Comparison of ENCODE assay signal across 28 mouse cellular contexts in genomic region chr13:32896931-32897330, GRCm38 (mm10). TPM values are rescaled to one million over a fixed set of nuclear protein-coding genes. Genes with fewer than 3 reads are reported as not detected.
A peak's percentile ranks its signal among the peaks of the same experiment; 100 is the strongest.
DNase-seq lines count a peak whose midpoint lies in the region; ATAC-seq lines count a peak whose summit lies in the region.
"Had no signal": no experiment of that assay in that cellular context is flagged by ENCODE, and none has a peak within 500 bp of the region (broad histone marks: within the 10 kb centered on the region; RNA-seq: fewer than 3 reads in every experiment).

No protein-coding gene starts in this region.

- 65% methylated on average over 4 of the region's 4 CpGs for WGBS in limb, embryonic 15.5 days
- WGBS in limb, embryonic 10.5 days = 80% methylated on average over 4 of the region's 4 CpGs
- 88% methylated on average over 4 of the region's 4 CpGs for WGBS in hindbrain, embryonic 13.5 days

- ATAC-seq in limb, embryonic 15.5 days (ENCODE audit: insufficient number of reproducible peaks, low FRiP score, low TSS enrichment, low read depth) = 0 out of 2 replicates have a peak, but pooled peaks have one; percentile 19
- ATAC-seq in hindbrain, embryonic 13.5 days (ENCODE audit: low FRiP score) = no peak
- ATAC-seq: CD4-positive, CD25-positive, alpha-beta regulatory T cell, adult 4 months; forebrain, embryonic 14.5 days; forebrain, postnatal 0 days; hindbrain, postnatal 0 days; inflammation-experienced regulatory T-cells, adult 6 months; intestine, embryonic 16.5 days had no signal

- peak; percentile 38 to 41 for DNase-seq in cerebellum, postnatal 14 days
- no peak for DNase-seq in cerebellum, adult 9-10 months
- DNase-seq in limb, embryonic 10.5 days (ENCODE audit: low spot score) = no peak
- DNase-seq in adipocyte (ENCODE audit: low spot score) = peak; percentile 18
- DNase-seq: adrenal gland, adult 8-10 months; adrenal gland, postnatal 25 days; cerebellum, adult 11-12 months; cerebellum, adult 9-11 months; forebrain, postnatal 0 days; gastrocnemius, postnatal 36 days; heart, postnatal 36 days; kidney, adult 18-20 months had no signal

- no peaks in the 10 kb centered on the region for H3K4me1 ChIP-seq in limb, embryonic 15.5 days
- H3K4me1 ChIP-seq in limb, embryonic 10.5 days = no peaks in the 10 kb centered on the region
- H3K4me1 ChIP-seq in hindbrain, embryonic 13.5 days (replicated peaks) = no peaks in the 10 kb centered on the region
- H3K4me1 ChIP-seq: embryonic facial prominence, embryonic 12.5 days; embryonic facial prominence, embryonic 15.5 days; hindbrain, embryonic 10.5 days had no signal

- no peaks in the 10 kb centered on the region for H3K36me3 ChIP-seq in limb, embryonic 15.5 days
- H3K36me3 ChIP-seq in limb, embryonic 10.5 days = no peaks in the 10 kb centered on the region
- H3K36me3 ChIP-seq in hindbrain, embryonic 13.5 days = no peaks in the 10 kb centered on the region
- H3K36me3 ChIP-seq: embryonic facial prominence, embryonic 12.5 days; embryonic facial prominence, embryonic 15.5 days; hindbrain, embryonic 10.5 days had no signal

- no peaks in the 10 kb centered on the region for H3K9me3 ChIP-seq in limb, embryonic 15.5 days
- H3K9me3 ChIP-seq in limb, embryonic 10.5 days (replicated peaks) = no peaks in the 10 kb centered on the region
- no peaks in the 10 kb centered on the region for H3K9me3 ChIP-seq in hindbrain, embryonic 13.5 days
- H3K9me3 ChIP-seq: embryonic facial prominence, embryonic 12.5 days; embryonic facial prominence, embryonic 15.5 days; hindbrain, embryonic 10.5 days had no signal

- H3K9ac ChIP-seq in limb, embryonic 15.5 days = no peak overlapping the region
- H3K9ac ChIP-seq in hindbrain, embryonic 13.5 days = no peak overlapping the region
- H3K9ac ChIP-seq: embryonic facial prominence, embryonic 12.5 days; embryonic facial prominence, embryonic 15.5 days; forebrain, postnatal 0 days; hindbrain, embryonic 14.5 days had no signal

- no peaks in the 10 kb centered on the region for H3K27me3 ChIP-seq in limb, embryonic 15.5 days
- H3K27me3 ChIP-seq in limb, embryonic 10.5 days (ENCODE audit: low read depth, poor library complexity, severe bottlenecking) = no peaks in the 10 kb centered on the region
- no peaks in the 10 kb centered on the region for H3K27me3 ChIP-seq in hindbrain, embryonic 13.5 days
- H3K27me3 ChIP-seq: embryonic facial prominence, embryonic 12.5 days; embryonic facial prominence, embryonic 15.5 days had no signal

- no peak overlapping the region for H3K27ac ChIP-seq in limb, embryonic 15.5 days
- no peak overlapping the region for H3K27ac ChIP-seq in limb, embryonic 10.5 days
- H3K27ac ChIP-seq in hindbrain, embryonic 13.5 days = no peak overlapping the region
- H3K27ac ChIP-seq: embryonic facial prominence, embryonic 12.5 days; embryonic facial prominence, embryonic 15.5 days; hindbrain, embryonic 10.5 days; hindbrain, embryonic 14.5 days; hindbrain, postnatal 0 days had no signal

- no peak overlapping the region for H3K4me3 ChIP-seq in limb, embryonic 15.5 days
- no peak overlapping the region for H3K4me3 ChIP-seq in limb, embryonic 10.5 days
- no peak overlapping the region for H3K4me3 ChIP-seq in hindbrain, embryonic 13.5 days
- H3K4me3 ChIP-seq: embryonic facial prominence, embryonic 12.5 days; embryonic facial prominence, embryonic 15.5 days; hindbrain, embryonic 10.5 days had no signal

- no peak overlapping the region for H3K4me2 ChIP-seq in limb, embryonic 15.5 days
- no peak overlapping the region for H3K4me2 ChIP-seq in hindbrain, embryonic 13.5 days
- H3K4me2 ChIP-seq: embryonic facial prominence, embryonic 12.5 days; embryonic facial prominence, embryonic 15.5 days; heart, embryonic 11.5 days; hindbrain, embryonic 14.5 days had no signal

RNA-seq across cellular contexts. Expression of gene Serpinb1c, which starts 1.1 kb away (rescaled TPM):
- polyA plus RNA-seq in limb, embryonic 15.5 days (2015; fragmentation: Nextera tagmentation; extraction: Ambion mirVana) = 0.19 TPM in 1 of 2 replicates, not detected in the other
- not detected in 2 replicates for polyA plus RNA-seq in limb, embryonic 10.5 days (2016; fragmentation: Nextera tagmentation; extraction: Ambion mirVana)
- polyA plus RNA-seq in hindbrain, embryonic 13.5 days (2015; fragmentation: Nextera tagmentation; extraction: Ambion mirVana) = not detected in 2 replicates
- polyA plus RNA-seq: brain, embryonic 14.5 days; CD4-positive, CD25-positive, alpha-beta regulatory T cell, adult 4 months; embryonic facial prominence, embryonic 12.5 days; embryonic facial prominence, embryonic 15.5 days; forebrain, embryonic 11.5 days; forebrain, embryonic 14.5 days; forebrain, postnatal 0 days; frontal cortex, adult 2 months; heart, embryonic 14.5 days; hindbrain, embryonic 10.5 days; hindbrain, embryonic 14.5 days; hindbrain, postnatal 0 days; inflammation-experienced regulatory T-cells, adult 6 months; intestine, embryonic 16.5 days had no signal

RNA-seq across cellular contexts. Expression of gene Serpinb1a, which starts 45.9 kb away (rescaled TPM):
- polyA plus RNA-seq in limb, embryonic 15.5 days (2015; fragmentation: Nextera tagmentation; extraction: Ambion mirVana) = 35.2 and 40.8 TPM in 2 replicates
- 0.46 and 2.1 TPM in 2 replicates for polyA plus RNA-seq in limb, embryonic 10.5 days (2016; fragmentation: Nextera tagmentation; extraction: Ambion mirVana)
- 1.2 and 1.4 TPM in 2 replicates for polyA plus RNA-seq in hindbrain, embryonic 13.5 days (2015; fragmentation: Nextera tagmentation; extraction: Ambion mirVana)

Comparison
In these comparisons a context has a peak if more than half of its experiments do, and no peak if none do; other contexts are left out.
1. DNase-seq: peak in cerebellum, postnatal 14 days (2 of 2) and adipocyte (single experiment); none in cerebellum, adult 9-10 months (single experiment) and limb, embryonic 10.5 days (single experiment).
2. RNA of gene Serpinb1a, which starts 45.9 kb away (polyA plus RNA-seq): 35.2 to 40.8 TPM in limb, embryonic 15.5 days; 0.46 to 2.1 TPM in limb, embryonic 10.5 days and 1.2 to 1.4 TPM in hindbrain, embryonic 13.5 days; every median in the first group is over 10 times any median in the second.